Mouse (Mus musculus) G1E (cell line): ENCODE measurements around the gene Myo18a.

ENCODE experiments used
- CTCF ChIP-seq: IDR thresholded peaks from 2 replicates; pipeline ENCODE4 v1.5.1; 2012; ENCODE audit warnings: low read depth, low read length, inconsistent platforms, mixed read lengths
- TAL1 ChIP-seq: conservative IDR thresholded peaks from 2 replicates; pipeline ENCODE4 v1.6.1; 2012; ENCODE audit warnings: low read depth, low read length, inconsistent platforms, mixed read lengths

DNA sequence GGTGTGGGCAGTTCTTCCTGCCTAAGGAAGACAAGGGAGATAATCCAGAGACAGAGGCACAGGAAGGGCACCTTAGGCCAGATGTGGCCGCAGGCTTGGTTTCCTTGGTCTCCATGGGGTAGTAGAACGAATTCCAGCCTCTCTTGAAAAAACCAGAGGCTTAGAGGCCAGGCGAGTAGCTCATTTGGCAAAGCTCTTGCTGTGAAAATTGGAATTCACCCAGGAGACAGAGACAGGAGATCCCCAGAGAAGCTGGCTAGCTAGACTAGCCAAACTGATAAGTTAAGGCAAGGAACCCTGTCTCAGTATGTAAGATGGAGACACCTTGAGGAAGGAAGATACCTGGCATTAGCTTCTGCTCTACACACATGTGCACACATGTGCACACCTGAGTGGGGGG, 63.3 kb downstream of the Myo18a start:
- no peak for TF ChIP-seq TAL1
- TF ChIP-seq CTCF = no peak
